Mouse (Mus musculus) megakaryocyte, embryonic 14.5 days (primary cell): ENCODE measurements around the gene Thoc3. TPM values are rescaled to one million over a fixed set of nuclear protein-coding genes. Genes with fewer than 3 reads are reported as not detected.
"Not testable (repeated sequence)": the region's sequence is repeated elsewhere in the genome, so short reads cannot be mapped to it uniquely, and the experiment has no call there.

ENCODE experiments used
- H3K27me3 ChIP-seq: replicated peaks from 2 replicates; pipeline ENCODE3; 2012; ENCODE audit warnings: inconsistent platforms
- H3K36me3 ChIP-seq: replicated peaks from 2 replicates; pipeline ENCODE3; 2012; ENCODE audit warnings: low read length, inconsistent platforms, mixed read lengths
- H3K4me1 ChIP-seq: 2 replicates; pipeline ENCODE4 v1.6.1; 2012; ENCODE audit warnings: inconsistent platforms
- H3K4me3 ChIP-seq: replicated peaks from 2 replicates; pipeline ENCODE3; 2012; ENCODE audit warnings: moderate library complexity, mild to moderate bottlenecking, inconsistent platforms
- H3K9me3 ChIP-seq: 2 replicates; pipeline ENCODE4 v1.6.1; 2012; ENCODE audit warnings: inconsistent platforms
- FLI1 ChIP-seq: IDR thresholded peaks from 2 replicates; pipeline ENCODE4 v1.6.1; 2012; ENCODE audit warnings: low read length, inconsistent platforms, mixed read lengths
- GATA1 ChIP-seq: IDR thresholded peaks from 3 replicates; pipeline ENCODE4 v1.6.1; 2012; ENCODE audit warnings: mixed read lengths, low read length, inconsistent platforms, borderline replicate concordance
- polyA plus RNA-seq: library from polyadenylated mRNA; stranded (reverse); fragments of >175 nt; gene quantifications from 2 replicates; pipeline ENCODE4 v1.2.3, GENCODE M21; 2012; ENCODE audit warnings: low replicate concordance; ENCODE audit not compliant: insufficient read depth

Thoc3 gene
- 57.4 and 77.1 TPM in 2 replicates for polyA plus RNA-seq

DNA sequence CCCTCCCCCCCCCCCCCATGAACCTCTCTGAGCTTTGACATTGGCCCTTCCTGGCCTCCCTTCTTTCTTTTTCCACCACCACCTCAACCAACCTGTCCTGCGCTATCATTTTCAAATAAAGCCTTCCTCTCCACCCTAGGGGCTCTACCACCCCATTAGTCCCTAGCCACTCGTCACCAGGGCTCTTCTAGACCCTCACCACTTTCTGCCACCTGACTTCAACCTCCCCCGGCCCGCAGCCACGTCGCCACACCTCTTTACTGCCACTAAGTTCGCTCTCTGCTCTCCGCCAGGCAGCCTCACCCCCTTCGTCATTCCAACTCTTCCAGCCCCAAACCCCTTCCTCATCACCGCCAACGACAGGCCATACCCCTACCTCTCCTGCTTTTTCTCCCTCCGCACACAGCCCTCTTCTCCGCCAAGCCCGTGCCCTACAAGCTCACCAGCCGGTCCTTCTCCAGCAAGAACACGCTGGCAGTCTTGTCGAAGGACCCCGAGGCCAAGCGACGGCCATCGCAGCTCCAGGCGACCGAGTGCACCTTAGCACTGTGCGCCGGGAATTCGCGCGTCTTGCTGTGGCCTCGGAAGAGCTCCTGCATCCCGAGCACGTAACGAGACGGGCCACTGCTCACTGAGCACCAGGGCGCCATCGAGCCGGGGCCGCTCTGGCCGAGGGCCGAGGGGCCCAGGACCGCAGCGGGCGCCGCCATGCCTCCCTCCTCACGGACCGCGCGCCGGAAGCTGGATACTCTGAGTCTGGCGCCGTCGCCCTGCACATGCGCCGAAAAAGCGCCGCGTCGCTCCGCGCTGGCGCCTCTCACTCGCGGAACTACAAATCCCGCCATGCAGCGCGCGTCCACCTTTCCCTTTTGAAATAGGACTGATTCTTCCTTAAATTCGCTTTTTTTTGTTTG, at the start of gene Thoc3:
Gene Thoc3, minus strand, starts transcription at position 752 of the 914 bp plus-strand sequence.
- no peaks in the 10 kb centered on the region for H3K27me3 ChIP-seq
- peak within 1 kb of the TSS; percentile 96 for H3K4me3 ChIP-seq
- peaks cover 49% of the 10 kb centered on the region for H3K4me1 ChIP-seq
- peaks cover 3% of the 10 kb centered on the region; the same call in 1 of the 2 replicates for H3K9me3 ChIP-seq
- H3K36me3 ChIP-seq = peaks cover 44% of the 10 kb centered on the region
- TF ChIP-seq FLI1 (0 out of 2 replicates have a peak, but pooled peaks have one; percentile 34), GATA1 (no peak)

GRCm38 (mm10) chr13:54505920-54506319, 37.3 kb upstream of the Thoc3 start:
- H3K27me3 ChIP-seq = no peaks in the 10 kb centered on the region
- no peaks in the 10 kb centered on the region for H3K36me3 ChIP-seq
- H3K4me3 ChIP-seq = no peak overlapping the region
- peaks cover 42% of the 10 kb centered on the region for H3K4me1 ChIP-seq
- no peak for TF ChIP-seq FLI1
- no peak for TF ChIP-seq GATA1
- H3K9me3 ChIP-seq = no peaks in the 10 kb centered on the region

DNA sequence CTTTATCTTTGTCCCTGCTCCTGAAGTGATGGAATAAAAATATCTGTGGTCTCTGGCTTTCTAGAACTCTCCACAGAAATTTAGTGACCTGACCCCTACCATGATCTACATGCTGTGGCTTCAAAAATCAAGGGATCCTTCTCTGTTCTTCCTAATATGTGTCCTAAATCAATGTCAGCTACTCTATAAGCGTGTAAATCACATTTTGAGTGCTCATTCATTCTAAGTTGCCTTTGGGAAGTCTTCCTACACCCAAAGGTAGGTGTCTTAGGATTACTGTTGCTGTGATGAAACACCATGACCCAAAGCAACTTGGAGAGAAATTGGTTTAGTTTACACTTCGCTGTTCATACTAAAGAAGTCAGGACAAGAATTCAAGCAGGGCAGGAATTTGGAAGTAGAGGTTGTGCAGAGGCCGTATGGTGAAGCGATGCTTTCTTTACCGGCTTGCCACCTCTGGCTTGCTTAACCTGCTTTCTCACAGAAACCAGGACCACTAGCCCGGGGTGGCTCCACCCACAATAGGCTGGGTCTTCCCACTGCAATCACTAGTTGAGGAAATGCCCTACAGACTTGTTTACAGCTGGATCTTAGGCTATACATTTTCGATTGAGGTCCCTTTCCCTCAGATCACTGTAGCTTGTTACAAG, 36.1 kb upstream of the Thoc3 start:
- H3K27me3 ChIP-seq = no peaks in the 10 kb centered on the region
- TF ChIP-seq FLI1 (no peak), GATA1 (no peak)
- no peaks in the 10 kb centered on the region for H3K9me3 ChIP-seq
- peak overlapping the region; percentile 94 for H3K4me3 ChIP-seq
- H3K4me1 ChIP-seq = peaks cover 42% of the 10 kb centered on the region
- no peaks in the 10 kb centered on the region for H3K36me3 ChIP-seq

- no peaks in the 10 kb centered on the region for H3K9me3 ChIP-seq
- TF ChIP-seq FLI1 (no peak), GATA1 (no peak)
- peak within 1 kb of the TSS; percentile 94 for H3K4me3 ChIP-seq
- peaks cover 42% of the 10 kb centered on the region for H3K4me1 ChIP-seq
- no peaks in the 10 kb centered on the region for H3K27me3 ChIP-seq
- H3K36me3 ChIP-seq = no peaks in the 10 kb centered on the region
These were observed 35.2 kb upstream of the Thoc3 start, which contains the start of gene Simc1 for GRCm38 (mm10) chr13:54503604-54504521. Simc1 (plus strand) TSS chr13:54503779.

- H3K4me1 ChIP-seq = peaks cover 42% of the 10 kb centered on the region
- peaks cover 4% of the 10 kb centered on the region for H3K27me3 ChIP-seq
- no peaks in the 10 kb centered on the region for H3K9me3 ChIP-seq
- no peak for TF ChIP-seq FLI1
- no peak for TF ChIP-seq GATA1
- no peaks in the 10 kb centered on the region for H3K36me3 ChIP-seq
- peak overlapping the region; percentile 94 for H3K4me3 ChIP-seq
These were observed 34.6 kb upstream of the Thoc3 start for GRCm38 (mm10) chr13:54503278-54503603.

DNA sequence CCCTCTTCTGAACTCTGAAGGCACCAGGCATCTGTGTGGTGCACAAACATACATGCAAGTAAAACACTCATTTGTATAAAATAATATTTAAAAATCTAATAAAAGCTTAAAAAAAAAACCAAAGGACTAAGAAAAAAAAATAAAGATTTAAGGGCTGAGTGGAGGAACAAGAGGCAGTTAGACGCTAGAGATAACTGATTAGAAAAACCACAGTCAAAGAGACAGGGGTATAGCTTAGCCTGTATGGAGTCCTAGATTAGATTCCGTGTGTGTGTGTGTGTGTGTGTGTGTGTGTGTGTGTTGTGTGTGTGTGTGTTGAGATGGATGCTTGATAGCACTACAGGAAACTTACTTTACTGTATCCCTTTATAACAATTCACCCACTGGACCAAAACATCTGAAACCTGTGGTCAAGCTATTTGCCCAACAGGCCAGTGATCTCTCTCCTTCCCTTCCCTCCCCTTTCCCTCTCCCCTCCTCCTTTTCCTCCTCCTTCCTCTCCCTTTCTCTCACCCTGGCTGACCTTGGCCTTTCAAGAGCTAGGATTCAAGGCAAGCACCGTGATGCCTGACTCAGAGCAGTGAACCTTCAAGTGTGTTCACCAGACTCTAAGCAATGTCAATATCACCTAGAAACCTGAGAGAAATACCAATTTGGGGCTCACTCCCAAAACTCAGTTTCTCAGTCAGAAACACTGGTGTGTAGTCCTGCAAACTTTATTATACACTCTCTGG, 33.5 kb upstream of the Thoc3 start:
- peak overlapping the region; percentile 42 for H3K4me3 ChIP-seq

DNA sequence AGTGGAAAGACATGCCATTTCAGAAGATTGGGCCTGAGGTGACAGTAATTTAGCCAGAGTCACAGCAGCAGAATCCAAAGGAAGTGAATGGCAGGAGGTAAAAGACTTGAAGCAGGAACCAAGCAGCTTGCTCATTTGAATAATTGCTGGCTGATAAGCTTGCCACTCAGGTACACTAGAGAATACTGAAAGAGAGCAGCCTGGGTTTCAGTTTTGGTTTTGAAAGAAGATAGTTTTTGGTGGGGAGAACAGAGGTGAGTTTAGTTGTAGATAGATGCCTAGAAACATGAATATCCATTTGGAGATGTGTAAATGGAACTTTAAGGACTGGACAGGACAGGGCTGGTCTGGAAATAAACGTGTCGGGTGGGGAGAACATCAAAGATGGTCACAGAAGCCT, 32.7 kb upstream of the Thoc3 start:
- no peak for TF ChIP-seq FLI1
- TF ChIP-seq GATA1 = no peak
- Histone ChIP-seq H3K36me3 (no peaks in the 10 kb centered on the region), H3K4me1 (peaks cover 47% of the 10 kb centered on the region), H3K4me3 (no peak overlapping the region), H3K27me3 (peaks cover 10% of the 10 kb centered on the region), H3K9me3 (no peaks in the 10 kb centered on the region)

More for the DNA sequence above, 33.5 kb upstream of the Thoc3 start:
- H3K27me3 ChIP-seq = peaks cover 10% of the 10 kb centered on the region
- peaks cover 46% of the 10 kb centered on the region for H3K4me1 ChIP-seq
- H3K36me3 ChIP-seq = no peaks in the 10 kb centered on the region
- TF ChIP-seq GATA1 (no peak), FLI1 (no peak)
- H3K9me3 ChIP-seq = no peaks in the 10 kb centered on the region

DNA sequence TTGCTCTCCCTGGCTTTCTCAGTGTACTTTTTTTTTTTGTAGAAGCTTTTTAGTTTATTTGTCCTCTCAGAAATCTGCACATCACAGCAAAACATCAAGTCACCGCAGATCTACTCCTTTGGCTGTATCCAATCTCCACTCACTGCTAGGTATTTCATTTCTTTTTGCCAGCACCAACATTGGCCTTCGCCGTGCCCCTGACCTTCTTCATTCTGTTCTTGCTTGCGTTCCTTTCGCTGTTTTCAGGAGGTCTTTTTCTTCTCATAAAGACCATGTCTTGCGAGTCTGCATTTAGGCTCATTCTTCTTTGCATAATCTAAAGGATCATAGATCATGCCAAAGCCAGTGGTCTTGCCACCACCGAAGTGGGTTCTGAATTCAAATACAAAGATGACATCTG, 30.9 kb upstream of the Thoc3 start:
- not testable (repeated sequence) for H3K4me3 ChIP-seq, H3K9me3 ChIP-seq, H3K36me3 ChIP-seq
- Histone ChIP-seq H3K27me3 (peaks cover 10% of the 10 kb centered on the region), H3K4me1 (peaks cover 54% of the 10 kb centered on the region)

GRCm38 (mm10) chr13:54491381-54491780, 22.7 kb upstream of the Thoc3 start:
- no peaks in the 10 kb centered on the region for H3K9me3 ChIP-seq
- H3K27me3 ChIP-seq = peaks cover 31% of the 10 kb centered on the region
- peaks cover 47% of the 10 kb centered on the region for H3K4me1 ChIP-seq
- no peak overlapping the region for H3K4me3 ChIP-seq
- H3K36me3 ChIP-seq = no peaks in the 10 kb centered on the region
- TF ChIP-seq FLI1 (no peak), GATA1 (no peak)
